Mouse (Mus musculus) intestine, postnatal 0 days (tissue): ENCODE results near the gene 4933411K16Rik. TPM values are rescaled to one million over a fixed set of nuclear protein-coding genes. Genes with fewer than 3 reads are reported as not detected.

Source experiments
- ATAC-seq: fragments of 200-750 bp; cut with Nextera tagmentation; 2 replicates; pipeline ENCODE4 v1.8.0; 2017; ENCODE audit warnings: mild to moderate bottlenecking, moderate TSS enrichment, moderate library complexity
- H3K27ac ChIP-seq: fragments of 300-500 bp; sonication (generic); 2 replicates; pipeline ENCODE4 v1.5.1; 2014; ENCODE audit warnings: mild to moderate bottlenecking, low read depth, low read length, moderate library complexity
- H3K27me3 ChIP-seq: fragments of 300-500 bp; sonication (generic); replicated peaks from 2 replicates; pipeline ENCODE4 v1.6.1; 2014; ENCODE audit warnings: low read length, mixed read lengths; ENCODE audit not compliant: control insufficient read depth, insufficient read depth
- H3K36me3 ChIP-seq: fragments of 300-500 bp; sonication (generic); 2 replicates; pipeline ENCODE4 v1.6.1; 2014; ENCODE audit warnings: mild to moderate bottlenecking, moderate library complexity; ENCODE audit not compliant: control insufficient read depth, insufficient read depth
- H3K4me1 ChIP-seq: fragments of 300-500 bp; sonication (generic); replicated peaks from 2 replicates; pipeline ENCODE4 v1.6.1; 2014; ENCODE audit warnings: antibody characterized with exemption, low read length, mixed read lengths; ENCODE audit not compliant: control insufficient read depth, insufficient read depth
- H3K4me2 ChIP-seq: fragments of 300-500 bp; sonication (generic); replicated peaks from 2 replicates; pipeline ENCODE4 v1.6.1; 2014; ENCODE audit warnings: low read depth, mild to moderate bottlenecking, moderate library complexity
- H3K4me3 ChIP-seq: fragments of 300-500 bp; sonication (generic); 2 replicates; pipeline ENCODE4 v1.5.1; 2014; ENCODE audit warnings: low read depth, low read length
- H3K9ac ChIP-seq: fragments of 300-500 bp; sonication (generic); 2 replicates; pipeline ENCODE4 v1.6.1; 2014; ENCODE audit warnings: mild to moderate bottlenecking, low read depth, low read length
- H3K9me3 ChIP-seq: fragments of 300-500 bp; sonication (generic); 2 replicates; pipeline ENCODE4 v1.6.1; 2016; ENCODE audit warnings: mixed run types; ENCODE audit not compliant: control insufficient read depth
- CTCF ChIP-seq: sonication (generic); IDR thresholded peaks from 2 replicates; pipeline ENCODE4 v1.5.1; 2016; ENCODE audit warnings: low read depth, mild to moderate bottlenecking, control low read depth, antibody characterized with exemption, moderate library complexity
- WGBS: fragments of 180-500 bp; shearing (Covaris S2); extraction: QIAGEN DNeasy Blood & Tissue Kit; methylation state at CpG from one replicate; pipeline ENCODE4 v1.1.7; 2014; 5-methylcytosine and 5-hydroxymethylcytosine counted together
- polyA plus RNA-seq: library from polyadenylated mRNA; unstranded; fragments of >200 nt; fragmentation: Nextera tagmentation; extraction: Ambion mirVana; gene quantifications from 2 replicates; pipeline ENCODE4 v1.2.1, GENCODE M21; 2015

4933411K16Rik gene
- polyA plus RNA-seq, 1 experiment from 2014 or later = 0.08 TPM

GRCm38 (mm10) chr19:42071221-42071620 lies 19.2 kb downstream of the 4933411K16Rik start:
- no peak for ATAC-seq
- Histone ChIP-seq H3K9ac (no peak overlapping the region), H3K36me3 (no peaks in the 10 kb centered on the region), H3K27me3 (no peaks in the 10 kb centered on the region), H3K4me3 (no peak overlapping the region), H3K27ac (peak overlapping the region; percentile 97), H3K4me1 (peaks cover 4% of the 10 kb centered on the region; the same call in 1 of the 2 replicates), H3K4me2 (no peak overlapping the region; the same call in 1 of the 2 replicates), H3K9me3 (no peaks in the 10 kb centered on the region)
- 77% methylated on average over 7 of the region's 7 CpGs for WGBS
- peak; percentile 54 for TF ChIP-seq CTCF

- H3K27ac ChIP-seq = peak overlapping the region; percentile 97
- no peaks in the 10 kb centered on the region for H3K27me3 ChIP-seq
- no peaks in the 10 kb centered on the region for H3K9me3 ChIP-seq
- H3K9ac ChIP-seq = peak overlapping the region; percentile 34
- H3K4me3 ChIP-seq = no peak overlapping the region
- no peaks in the 10 kb centered on the region for H3K36me3 ChIP-seq
- 51% methylated on average over 15 of the region's 15 CpGs for WGBS
- H3K4me2 ChIP-seq = no peak overlapping the region; the same call in 1 of the 2 replicates
- H3K4me1 ChIP-seq = peaks cover 4% of the 10 kb centered on the region; the same call in 1 of the 2 replicates
- peak; percentile 93 for ATAC-seq
- TF ChIP-seq CTCF = no peak
Measured at GRCm38 (mm10) chr19:42071886-42072608, 20.0 kb downstream of the 4933411K16Rik start.

GRCm38 (mm10) chr19:42072802-42073201 lies 20.8 kb downstream of the 4933411K16Rik start:
- Histone ChIP-seq H3K27me3 (no peaks in the 10 kb centered on the region), H3K9me3 (no peaks in the 10 kb centered on the region), H3K4me2 (no peak overlapping the region), H3K4me1 (peaks cover 4% of the 10 kb centered on the region; the same call in 1 of the 2 replicates), H3K27ac (peak overlapping the region; percentile 97), H3K9ac (peak overlapping the region; percentile 34; the same call in 1 of the 2 replicates), H3K36me3 (no peaks in the 10 kb centered on the region), H3K4me3 (no peak overlapping the region)
- peak; percentile 41 for ATAC-seq
- WGBS = 62% methylated on average over 7 of the region's 7 CpGs
- peak; percentile 80 for TF ChIP-seq CTCF

- 0 out of 2 replicates have a peak overlapping the region, but pooled peaks have one; percentile 17 for H3K9ac ChIP-seq
- ATAC-seq = no peak
- no peak overlapping the region for H3K27ac ChIP-seq
- no peak overlapping the region for H3K4me3 ChIP-seq
- peaks cover 4% of the 10 kb centered on the region; the same call in 1 of the 2 replicates for H3K4me1 ChIP-seq
- H3K9me3 ChIP-seq = no peaks in the 10 kb centered on the region
- no peaks in the 10 kb centered on the region for H3K36me3 ChIP-seq
- H3K27me3 ChIP-seq = no peaks in the 10 kb centered on the region
- TF ChIP-seq CTCF = no peak
- no peak overlapping the region for H3K4me2 ChIP-seq
- 84% methylated on average over 2 of the region's 2 CpGs for WGBS
Measured at GRCm38 (mm10) chr19:42075051-42075450, 23.0 kb downstream of the 4933411K16Rik start.

- no peaks in the 10 kb centered on the region for H3K27me3 ChIP-seq
- H3K9ac ChIP-seq = no peak overlapping the region
- ATAC-seq = no peak
- TF ChIP-seq CTCF = no peak
- no peaks in the 10 kb centered on the region for H3K36me3 ChIP-seq
- no peak overlapping the region for H3K4me2 ChIP-seq
- 92% methylated on average over 16 of the region's 16 CpGs for WGBS
- peaks cover 4% of the 10 kb centered on the region; the same call in 1 of the 2 replicates for H3K4me1 ChIP-seq
- H3K27ac ChIP-seq = no peak overlapping the region
- H3K4me3 ChIP-seq = no peak overlapping the region
- H3K9me3 ChIP-seq = no peaks in the 10 kb centered on the region
Measured at GRCm38 (mm10) chr19:42075992-42076391, 23.9 kb downstream of the 4933411K16Rik start.

- TF ChIP-seq CTCF = no peak
- ATAC-seq = no peak
Measured at GRCm38 (mm10) chr19:42078566-42078965, 26.5 kb downstream of the 4933411K16Rik start.

More at GRCm38 (mm10) chr19:42078566-42078965, 26.5 kb downstream of the 4933411K16Rik start:
- H3K9ac ChIP-seq = no peak overlapping the region
- H3K27me3 ChIP-seq = no peaks in the 10 kb centered on the region
- H3K36me3 ChIP-seq = no peaks in the 10 kb centered on the region
- H3K27ac ChIP-seq = peak overlapping the region; percentile 35; the same call in 1 of the 2 replicates
- WGBS = 90% methylated on average over 8 of the region's 8 CpGs
- H3K9me3 ChIP-seq = no peaks in the 10 kb centered on the region
- H3K4me1 ChIP-seq = no peaks in the 10 kb centered on the region
- no peak overlapping the region for H3K4me3 ChIP-seq
- no peak overlapping the region for H3K4me2 ChIP-seq
